Mouse (Mus musculus): ENCODE results near the gene Tagln3.

DNA sequence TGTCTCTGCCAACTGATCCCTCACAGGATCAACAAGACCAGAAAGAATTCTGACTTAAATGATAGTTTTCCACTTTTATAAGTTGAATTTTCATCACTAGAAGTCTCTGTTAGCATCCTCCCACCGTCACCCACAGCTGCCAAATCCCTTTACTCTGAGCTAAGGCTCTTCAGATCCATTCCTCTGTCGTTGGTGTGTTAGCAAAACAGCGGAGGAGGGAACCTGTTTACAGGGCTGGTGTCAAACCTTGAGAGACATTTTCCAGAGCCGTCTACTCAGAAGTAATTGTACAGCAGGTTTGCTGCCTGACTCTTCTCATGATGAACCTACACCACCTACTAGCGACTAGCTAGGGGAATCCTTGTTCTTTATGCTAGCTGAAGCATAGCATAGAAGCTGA lies 25.1 kb downstream of the Tagln3 start:
- no peak for TF ChIP-seq POLR2A (IDR thresholded peaks at IDR 0.05; ENCODE audit: extremely low read depth, insufficient read depth, low read length)
- TF ChIP-seq CTCF (IDR thresholded peaks at IDR 0.05; ENCODE audit: low read depth, low read length): no peak
